Mouse (Mus musculus): ENCODE measurements around the gene Pold4.

DNA sequence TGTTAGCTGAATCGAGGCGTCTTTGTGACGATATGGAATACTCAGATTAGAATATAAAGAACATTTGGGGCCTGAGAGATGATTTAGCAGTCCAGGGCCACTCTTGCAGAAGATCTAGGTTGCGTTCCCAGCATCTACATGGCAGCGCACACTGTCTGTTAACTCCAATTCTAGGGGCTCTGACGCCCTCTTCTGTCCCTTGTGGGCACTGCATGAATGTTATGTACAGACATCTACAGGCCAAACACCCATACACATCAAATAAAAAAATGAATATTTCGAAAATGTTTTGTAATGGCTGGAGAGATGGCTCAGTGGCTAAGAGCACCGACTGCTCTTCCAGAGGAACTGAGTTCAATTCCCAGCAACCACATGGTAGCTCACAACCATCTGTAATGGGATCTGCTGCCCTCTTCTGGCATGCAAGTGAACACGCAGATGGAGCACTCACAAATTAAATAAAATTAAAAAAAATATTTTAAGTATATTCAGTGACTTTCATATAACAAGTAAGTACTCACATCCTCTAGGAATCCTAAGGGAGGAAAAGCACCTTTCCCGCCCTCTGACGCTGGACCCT is 24.0 kb downstream of the Pold4 start:
- TF ChIP-seq CTCF (IDR thresholded peaks at IDR 0.05; ENCODE audit: low read depth, low read length) (no peak), TAL1 (conservative IDR thresholded peaks at IDR 0.05; ENCODE audit: low read depth, low read length) (no peak), GATA1 (IDR thresholded peaks at IDR 0.05; ENCODE audit: borderline replicate concordance, low read length) (no peak)

All from G1E (cell line).